Mouse (Mus musculus) erythroblast, embryonic 14.5 days (primary cell): ENCODE data around the gene Adam12.

Experiments
- GATA1 ChIP-seq: IDR thresholded peaks from 2 replicates; pipeline ENCODE4 v1.6.1; 2012; ENCODE audit warnings: low read length, inconsistent platforms, mixed read lengths
- TAL1 ChIP-seq: IDR thresholded peaks from 3 replicates; pipeline ENCODE4 v1.6.1; 2012; ENCODE audit warnings: low read length, inconsistent platforms, mixed read lengths

DNA sequence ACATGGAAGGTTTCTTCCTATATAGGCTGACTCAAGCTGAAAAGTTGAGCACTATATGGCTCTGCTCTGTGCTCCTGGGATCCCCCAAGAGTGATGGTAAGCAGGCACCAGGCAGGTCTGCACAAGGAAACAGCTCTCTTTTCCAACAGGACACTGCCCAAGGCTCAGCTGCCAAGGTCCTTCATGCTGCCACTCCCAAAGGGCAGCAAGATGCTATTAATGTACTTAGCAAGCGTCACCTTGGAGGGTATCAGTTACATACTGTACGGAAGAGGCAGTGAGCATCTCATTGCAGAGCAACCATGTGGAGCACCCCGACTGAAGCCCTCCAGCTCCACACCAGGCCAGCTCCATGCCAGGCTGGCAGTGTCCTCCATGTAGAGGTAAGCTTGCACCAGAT, 185.6 kb downstream of the Adam12 start:
- no peak for TF ChIP-seq TAL1
- no peak for TF ChIP-seq GATA1
